Mouse (Mus musculus) lung, embryonic 14.5 days (tissue): ENCODE measurements around the gene Sltm. TPM values are rescaled to one million over a fixed set of nuclear protein-coding genes. Genes with fewer than 3 reads are reported as not detected.

Experiments used
- ATAC-seq: fragments of 200-750 bp; cut with Nextera tagmentation; 2 replicates; pipeline ENCODE4 v1.8.0; 2017; ENCODE audit warnings: mild to moderate bottlenecking, moderate TSS enrichment, moderate library complexity; ENCODE audit not compliant: insufficient read depth
- DNase-seq: peaks from one replicate; pipeline ENCODE4 v3.0.0-alpha.2; 2015
- H3K27ac ChIP-seq: fragments of 300-500 bp; sonication (generic); 2 replicates; pipeline ENCODE4 v1.5.1; 2014; ENCODE audit warnings: low read depth, mild to moderate bottlenecking, moderate library complexity
- H3K27me3 ChIP-seq: fragments of 300-500 bp; sonication (generic); 2 replicates; pipeline ENCODE4 v1.6.1; 2014; ENCODE audit warnings: low read length, control low read depth; ENCODE audit not compliant: insufficient read depth
- H3K36me3 ChIP-seq: fragments of 300-500 bp; sonication (generic); 2 replicates; pipeline ENCODE4 v1.6.1; 2014; ENCODE audit warnings: control low read depth; ENCODE audit not compliant: insufficient read depth
- H3K4me1 ChIP-seq: fragments of 300-500 bp; sonication (generic); 2 replicates; pipeline ENCODE4 v1.6.1; 2014; ENCODE audit warnings: antibody characterized with exemption, control low read depth; ENCODE audit not compliant: insufficient read depth
- H3K4me2 ChIP-seq: fragments of 300-500 bp; sonication (generic); 2 replicates; pipeline ENCODE4 v1.6.1; 2014; ENCODE audit warnings: mild to moderate bottlenecking
- H3K4me3 ChIP-seq: fragments of 300-500 bp; sonication (generic); 2 replicates; pipeline ENCODE4 v1.5.1; 2014; ENCODE audit warnings: low read depth, low read length
- H3K9ac ChIP-seq: fragments of 300-500 bp; sonication (generic); 2 replicates; pipeline ENCODE4 v1.6.1; 2014
- H3K9me3 ChIP-seq: fragments of 300-500 bp; sonication (generic); 2 replicates; pipeline ENCODE4 v1.6.1; 2016; ENCODE audit warnings: low read depth, low read length, control low read depth
- CTCF ChIP-seq: IDR thresholded peaks from 2 replicates; pipeline ENCODE4 v1.5.1; 2016; ENCODE audit warnings: antibody characterized with exemption, low read depth
- WGBS: fragments of 180-500 bp; shearing (Covaris S2); extraction: QIAGEN DNeasy Blood & Tissue Kit; methylation state at CpG from one replicate; pipeline ENCODE4 v1.1.7; 2014; 5-methylcytosine and 5-hydroxymethylcytosine counted together
- polyA plus RNA-seq: library from polyadenylated mRNA; unstranded; fragments of >200 nt; fragmentation: Nextera tagmentation; extraction: Ambion mirVana; gene quantifications from 2 replicates; pipeline ENCODE4 v1.2.1, GENCODE M21; 2014

The Sltm gene
- polyA plus RNA-seq, 1 experiment from 2014 or later: 55.9 TPM

GRCm38 (mm10) chr9:70602186-70602845 is 59.8 kb downstream of the Sltm start:
- H3K36me3 ChIP-seq: peaks cover 33% of the 10 kb centered on the region
- no peak overlapping the region for H3K4me3 ChIP-seq
- no peak overlapping the region for H3K9ac ChIP-seq
- ATAC-seq (no peak), DNase-seq (peak; percentile 27)
- TF ChIP-seq CTCF: no peak
- WGBS: 81% methylated on average over 1 of the region's 1 CpGs
- H3K27me3 ChIP-seq: no peaks in the 10 kb centered on the region
- no peaks in the 10 kb centered on the region for H3K9me3 ChIP-seq
- H3K4me1 ChIP-seq: no peaks in the 10 kb centered on the region
- no peak overlapping the region for H3K4me2 ChIP-seq
- no peak overlapping the region for H3K27ac ChIP-seq

GRCm38 (mm10) chr9:70611026-70611673 is 68.6 kb downstream of the Sltm start:
- no peaks in the 10 kb centered on the region for H3K4me1 ChIP-seq
- H3K4me3 ChIP-seq: no peak overlapping the region
- DNase-seq (no peak), ATAC-seq (no peak)
- no peak overlapping the region for H3K4me2 ChIP-seq
- no peak overlapping the region for H3K27ac ChIP-seq
- no peak for TF ChIP-seq CTCF
- H3K9ac ChIP-seq: no peak overlapping the region
- no peaks in the 10 kb centered on the region for H3K27me3 ChIP-seq
- peaks cover 20% of the 10 kb centered on the region; the same call in 1 of the 2 replicates for H3K36me3 ChIP-seq
- 54% methylated on average over 3 of the region's 3 CpGs for WGBS
- H3K9me3 ChIP-seq: no peaks in the 10 kb centered on the region

- Histone ChIP-seq H3K27me3 (no peaks in the 10 kb centered on the region), H3K27ac (no peak overlapping the region), H3K9ac (no peak overlapping the region), H3K4me2 (no peak overlapping the region), H3K36me3 (0 out of 2 replicates have a peak, but pooled peaks cover 4% of the 10 kb centered on the region), H3K4me1 (no peaks in the 10 kb centered on the region), H3K4me3 (no peak overlapping the region), H3K9me3 (no peaks in the 10 kb centered on the region)
- no peak for TF ChIP-seq CTCF
- ATAC-seq (no peak), DNase-seq (no peak)
- WGBS: 85% methylated on average over 2 of the region's 2 CpGs
These were observed 87.2 kb downstream of the Sltm start for GRCm38 (mm10) chr9:70629711-70630110.

- Histone ChIP-seq H3K36me3 (0 out of 2 replicates have a peak, but pooled peaks cover 2% of the 10 kb centered on the region), H3K4me1 (no peaks in the 10 kb centered on the region), H3K27ac (no peak overlapping the region), H3K9ac (no peak overlapping the region), H3K4me3 (no peak overlapping the region), H3K27me3 (no peaks in the 10 kb centered on the region), H3K4me2 (no peak overlapping the region), H3K9me3 (no peaks in the 10 kb centered on the region)
- 19% methylated on average over 5 of the region's 5 CpGs for WGBS
- TF ChIP-seq CTCF: no peak
- peak; percentile 38; the same call in 1 of the 2 replicates for ATAC-seq
- peak; percentile 66 for DNase-seq
These were observed 89.1 kb downstream of the Sltm start for GRCm38 (mm10) chr9:70631665-70632064.

GRCm38 (mm10) chr9:70636748-70637147 is 94.2 kb downstream of the Sltm start:
- Histone ChIP-seq H3K9ac (no peak overlapping the region), H3K4me1 (no peaks in the 10 kb centered on the region), H3K9me3 (no peaks in the 10 kb centered on the region), H3K27me3 (no peaks in the 10 kb centered on the region), H3K4me3 (no peak overlapping the region), H3K36me3 (0 out of 2 replicates have a peak, but pooled peaks cover under 1% of the 10 kb centered on the region), H3K27ac (no peak overlapping the region), H3K4me2 (no peak overlapping the region)
- no peak for DNase-seq
- WGBS: 84% methylated on average over 2 of the region's 2 CpGs
- no peak for ATAC-seq
- no peak for TF ChIP-seq CTCF

Other genes starting within 250 kb of the Sltm start
- gene Ccnb2, start 121.2 kb upstream of the Sltm start, polyA plus RNA-seq: 247 and 251 TPM in 2 replicates
- 28.5 and 29.2 TPM in 2 replicates for gene Rnf111, start 39.0 kb upstream of the Sltm start, polyA plus RNA-seq
- 0.27 and 0.45 TPM in 2 replicates for gene Gm10642, start 113.5 kb downstream of the Sltm start, polyA plus RNA-seq
- gene Mindy2, start 114.4 kb downstream of the Sltm start, polyA plus RNA-seq: 10.6 and 11.2 TPM in 2 replicates
- 80.2 and 86.0 TPM in 2 replicates for gene Adam10, start 136.2 kb downstream of the Sltm start, polyA plus RNA-seq